Mouse (Mus musculus) megakaryocyte progenitor cell, adult 5-6 weeks (primary cell): ENCODE data around the gene Htra3. TPM values are rescaled to one million over a fixed set of nuclear protein-coding genes. Genes with fewer than 3 reads are reported as not detected.

Source experiments
- ATAC-seq: replicated peaks from 2 replicates; pipeline ENCODE4 v1.8.0; 2016; ENCODE audit warnings: mild to moderate bottlenecking, moderate TSS enrichment, inconsistent platforms; ENCODE audit not compliant: poor library complexity
- total RNA-seq, 2 experiments: library from RNA; stranded (forward) in 1 of 2; stranded (reverse) in 1 of 2; fragments of 157-497, 149-512 nt in 1 of 2; fragments of 200-1000 nt in 1 of 2; gene quantifications; 2 replicates each; pipeline versions ENCODE4 v1.2.3 to v1.2.4; 2015 to 2017

The Htra3 gene
- total RNA-seq, 2 experiments from 2014 or later, result not detected

GRCm38 (mm10) chr5:35655753-35656485 is 23.7 kb downstream of the Htra3 start:
- no peak for ATAC-seq

GRCm38 (mm10) chr5:35653743-35654395 is 25.7 kb downstream of the Htra3 start:
- no peak for ATAC-seq

GRCm38 (mm10) chr5:35652872-35653271 is 26.7 kb downstream of the Htra3 start:
- ATAC-seq, result no peak

GRCm38 (mm10) chr5:35652319-35652718 is 27.3 kb downstream of the Htra3 start:
- ATAC-seq, result no peak

GRCm38 (mm10) chr5:35648230-35648629 is 31.4 kb downstream of the Htra3 start:
- ATAC-seq, result no peak

- 0 out of 2 replicates have a peak, but pooled peaks have one; percentile 6 for ATAC-seq
Observed at GRCm38 (mm10) chr5:35647562-35647961, 32.0 kb downstream of the Htra3 start.

GRCm38 (mm10) chr5:35646927-35647326 is 32.7 kb downstream of the Htra3 start:
- no peak for ATAC-seq

- no peak for ATAC-seq
Observed at GRCm38 (mm10) chr5:35645938-35646493, 33.6 kb downstream of the Htra3 start.

- no peak for ATAC-seq
Observed at GRCm38 (mm10) chr5:35644082-35644481, 35.5 kb downstream of the Htra3 start.

GRCm38 (mm10) chr5:35643401-35644048 is 36.1 kb downstream of the Htra3 start:
- no peak for ATAC-seq

GRCm38 (mm10) chr5:35641961-35642584 is 37.5 kb downstream of the Htra3 start:
- no peak for ATAC-seq

- ATAC-seq, result no peak
Observed at GRCm38 (mm10) chr5:35636016-35636415, 43.6 kb downstream of the Htra3 start.

- no peak for ATAC-seq
Observed at GRCm38 (mm10) chr5:35632841-35633240, 46.7 kb downstream of the Htra3 start.

GRCm38 (mm10) chr5:35631755-35632154 is 47.8 kb downstream of the Htra3 start:
- ATAC-seq, result no peak

- peak; percentile 60 for ATAC-seq
Observed at GRCm38 (mm10) chr5:35631224-35631623, 48.4 kb downstream of the Htra3 start.

GRCm38 (mm10) chr5:35630706-35631105 is 48.9 kb downstream of the Htra3 start:
- no peak for ATAC-seq

- ATAC-seq, result no peak
Observed at GRCm38 (mm10) chr5:35629333-35629732, 50.2 kb downstream of the Htra3 start.

- no peak for ATAC-seq
Observed at GRCm38 (mm10) chr5:35628685-35629084, 50.9 kb downstream of the Htra3 start.

- ATAC-seq, result no peak
Observed at GRCm38 (mm10) chr5:35627307-35627840, 52.2 kb downstream of the Htra3 start.

GRCm38 (mm10) chr5:35626408-35626807 is 53.2 kb downstream of the Htra3 start:
- ATAC-seq, result no peak

GRCm38 (mm10) chr5:35624751-35625239 is 54.8 kb downstream of the Htra3 start:
- peak; percentile 58 for ATAC-seq
